Mouse (Mus musculus) CD4-positive, CD25-positive, alpha-beta regulatory T cell, adult 4 months (primary cell): ENCODE measurements around the gene Olfr10. TPM values are rescaled to one million over a fixed set of nuclear protein-coding genes. Genes with fewer than 3 reads are reported as not detected.
"Not testable (repeated sequence)": the region's sequence is repeated elsewhere in the genome, so short reads cannot be mapped to it uniquely, and the experiment has no call there.

Experiments
- ATAC-seq: one replicate; pipeline ENCODE4 v1.8.0; 2017
- polyA plus RNA-seq, 2 experiments: library from polyadenylated mRNA; unstranded; fragments of 100-300 nt; shearing (Covaris generic); gene quantifications; one replicate each; pipeline ENCODE4 v1.2.1; 2017

Olfr10 gene
- polyA plus RNA-seq: not detected

DNA sequence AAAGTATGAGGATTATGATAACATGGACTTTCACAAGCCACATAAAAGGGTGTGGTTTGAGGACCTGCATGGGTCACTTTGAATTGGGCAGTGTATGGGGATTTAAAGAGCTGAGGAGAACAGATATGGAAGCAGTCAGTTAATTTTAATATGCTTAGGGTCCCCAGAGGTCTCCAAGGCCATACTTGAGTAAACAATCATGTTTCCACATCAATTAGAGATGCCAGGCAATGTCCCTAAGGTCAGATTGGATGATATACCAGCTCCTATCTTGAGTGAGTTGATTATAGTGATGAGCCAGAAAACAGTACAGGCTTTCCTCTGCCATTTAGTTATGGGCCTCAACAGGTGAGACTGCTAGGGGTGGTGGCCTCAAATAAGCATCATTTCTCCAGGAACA lies at the start of gene Olfr10:
Gene Olfr10, plus strand, starts transcription at position 301 of the 400 bp plus-strand sequence.
- ATAC-seq: no peak

DNA sequence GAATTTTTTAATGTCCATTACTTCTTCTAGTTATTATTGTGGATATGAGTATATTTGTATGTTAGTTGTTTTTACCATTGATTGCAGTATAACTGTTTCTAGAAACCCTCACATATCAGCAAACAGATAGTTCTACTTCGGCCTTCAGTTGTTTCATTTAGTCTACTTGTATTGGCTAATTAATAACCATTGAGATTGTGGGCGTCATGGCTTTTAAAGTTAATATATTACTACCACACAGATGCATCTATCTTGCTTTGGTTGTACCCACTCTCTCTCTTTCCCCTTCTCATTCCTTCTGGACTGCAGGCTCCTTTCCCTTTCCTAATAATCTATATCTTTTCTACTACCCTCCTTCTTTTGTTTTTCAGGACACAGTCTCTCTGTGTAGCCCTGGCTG lies 45.2 kb upstream of the Olfr10 start:
- ATAC-seq: no peak

DNA sequence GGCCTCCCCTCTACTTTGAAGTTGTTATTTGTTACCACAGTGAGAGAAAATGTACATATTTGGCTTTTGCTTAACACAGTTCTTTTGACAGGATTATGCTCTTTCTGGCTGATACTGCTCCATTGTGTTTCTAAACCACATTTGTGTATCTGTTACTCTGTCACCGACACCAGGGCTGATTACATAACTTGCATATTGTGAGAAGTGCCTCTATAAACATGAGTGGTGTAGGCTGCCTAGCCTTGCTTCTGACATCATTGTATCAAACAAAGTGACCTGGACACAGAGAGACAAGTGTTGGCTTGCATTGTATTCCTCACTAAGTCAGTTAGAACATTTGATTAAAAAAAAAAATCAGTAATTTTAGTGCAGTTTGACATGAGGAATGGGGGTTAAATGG lies 44.7 kb upstream of the Olfr10 start:
- no peak for ATAC-seq

DNA sequence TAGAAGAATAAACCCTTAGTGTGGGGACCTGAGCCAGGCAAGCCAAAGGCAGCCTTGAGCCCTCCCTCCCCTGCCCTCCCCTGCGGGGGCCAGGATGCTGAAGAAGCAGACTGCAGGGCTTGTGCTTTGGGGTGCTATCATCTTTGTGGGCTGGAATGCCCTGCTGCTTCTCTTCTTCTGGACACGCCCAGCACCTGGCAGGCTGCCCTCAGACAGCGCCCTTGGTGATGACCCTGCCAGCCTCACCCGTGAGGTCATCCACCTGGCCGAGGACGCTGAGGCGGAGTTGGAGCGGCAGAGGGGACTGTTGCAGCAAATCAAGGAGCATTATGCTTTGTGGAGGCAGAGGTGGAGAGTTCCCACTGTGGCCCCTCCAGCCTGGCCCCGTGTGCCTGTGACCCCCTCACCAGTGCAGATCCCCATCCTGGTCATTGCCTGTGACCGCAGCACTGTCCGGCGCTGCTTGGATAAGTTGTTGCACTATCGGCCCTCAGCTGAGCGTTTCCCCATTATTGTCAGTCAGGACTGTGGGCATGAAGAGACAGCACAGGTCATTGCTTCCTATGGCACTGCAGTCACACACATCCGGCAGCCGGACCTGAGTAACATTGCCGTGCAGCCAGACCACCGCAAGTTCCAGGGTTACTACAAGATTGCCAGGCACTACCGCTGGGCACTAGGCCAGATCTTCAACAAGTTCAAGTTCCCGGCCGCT lies 43.8 kb upstream of the Olfr10 start:
- ATAC-seq: no peak

DNA sequence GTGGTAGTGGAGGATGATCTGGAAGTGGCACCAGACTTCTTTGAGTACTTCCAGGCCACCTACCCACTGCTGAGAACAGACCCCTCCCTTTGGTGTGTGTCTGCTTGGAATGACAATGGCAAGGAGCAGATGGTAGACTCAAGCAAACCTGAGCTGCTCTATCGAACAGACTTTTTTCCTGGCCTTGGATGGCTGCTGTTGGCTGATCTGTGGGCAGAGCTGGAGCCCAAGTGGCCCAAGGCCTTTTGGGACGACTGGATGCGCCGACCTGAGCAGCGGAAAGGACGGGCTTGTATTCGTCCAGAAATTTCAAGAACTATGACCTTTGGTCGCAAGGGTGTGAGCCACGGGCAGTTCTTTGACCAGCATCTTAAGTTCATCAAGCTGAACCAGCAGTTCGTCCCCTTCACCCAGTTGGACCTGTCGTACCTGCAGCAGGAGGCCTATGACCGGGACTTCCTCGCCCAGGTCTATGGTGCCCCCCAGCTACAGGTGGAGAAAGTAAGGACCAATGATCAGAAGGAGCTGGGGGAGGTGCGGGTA lies 43.2 kb upstream of the Olfr10 start:
- ATAC-seq: no peak

DNA sequence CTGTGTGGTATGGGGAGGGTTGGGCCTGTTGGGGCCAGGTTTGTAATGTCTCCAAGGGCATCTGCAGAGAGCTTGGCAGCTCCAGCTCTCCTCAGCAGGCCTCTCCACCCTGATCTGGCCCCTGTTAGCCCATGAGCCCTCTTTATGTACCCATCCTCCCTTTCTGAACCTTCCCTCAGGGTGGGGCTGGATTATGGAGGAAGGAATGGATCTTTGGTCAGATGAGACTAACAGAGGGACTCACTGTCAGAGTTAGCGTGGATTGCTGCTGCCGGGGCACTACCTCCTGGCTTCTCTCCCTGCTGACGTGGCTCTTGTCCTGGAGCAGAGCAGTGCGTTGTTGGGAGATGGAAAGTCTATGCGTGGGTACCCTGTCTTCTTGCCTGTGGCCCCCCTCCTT lies 42.3 kb upstream of the Olfr10 start:
- ATAC-seq: no peak

DNA sequence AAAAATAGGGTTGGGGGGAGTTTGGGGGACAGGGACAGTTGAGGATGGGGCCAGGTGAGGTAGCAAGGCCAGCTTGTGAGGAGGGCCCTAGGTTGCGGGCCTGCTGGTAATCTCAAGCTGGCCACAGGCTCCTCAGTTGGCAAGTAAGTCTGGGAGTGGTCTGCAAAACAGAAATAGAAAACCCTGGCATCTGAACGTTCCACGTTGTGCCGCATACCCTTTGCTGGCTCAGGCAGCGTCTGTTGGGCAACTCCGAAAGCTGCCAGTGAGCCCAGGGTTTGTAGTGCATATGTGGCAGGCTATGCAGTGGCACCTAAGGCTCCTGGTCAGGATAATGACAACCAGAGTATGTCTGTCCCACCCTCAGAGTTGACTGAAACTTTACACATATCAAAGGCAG lies 41.4 kb upstream of the Olfr10 start:
- no peak for ATAC-seq

DNA sequence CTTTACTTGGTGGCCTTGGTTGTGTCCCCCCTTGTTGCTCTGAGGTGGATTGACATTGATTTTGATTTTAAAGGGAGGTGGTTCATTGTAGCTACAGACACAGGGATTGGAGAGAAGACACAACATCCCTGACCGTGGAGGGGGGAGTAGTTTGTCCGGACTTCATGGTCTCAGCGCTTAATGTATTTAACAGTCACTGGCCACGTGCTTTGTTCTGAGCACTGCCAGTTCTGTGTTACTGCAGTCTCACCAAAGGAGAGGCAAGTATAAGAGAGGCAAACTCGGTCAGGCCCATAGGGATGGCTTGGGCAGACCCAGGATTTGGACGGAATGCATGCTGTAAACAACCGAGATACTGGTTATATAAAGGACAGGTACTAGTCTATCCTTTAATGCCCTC lies 40.5 kb upstream of the Olfr10 start:
- ATAC-seq: no peak

DNA sequence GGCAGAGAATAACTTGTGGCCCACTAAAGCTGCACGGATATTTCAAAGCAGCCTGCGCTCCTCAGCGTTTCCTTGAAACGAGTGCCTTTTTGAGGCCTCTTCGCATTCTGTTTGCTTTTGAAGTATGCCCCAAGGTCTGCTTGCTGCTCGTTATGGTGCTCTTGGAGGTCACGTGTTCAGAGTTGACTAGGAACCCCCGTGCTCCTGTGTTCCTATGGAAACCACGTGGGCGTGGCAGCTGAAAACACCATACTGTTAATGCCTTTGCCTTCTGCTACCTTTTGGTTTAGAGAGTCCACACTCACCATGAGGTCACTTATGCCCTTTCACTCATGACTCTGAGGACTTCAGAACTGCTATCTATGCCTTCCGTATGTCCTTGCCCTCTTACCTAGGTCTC lies 39.9 kb upstream of the Olfr10 start:
- ATAC-seq: peak; percentile 63

DNA sequence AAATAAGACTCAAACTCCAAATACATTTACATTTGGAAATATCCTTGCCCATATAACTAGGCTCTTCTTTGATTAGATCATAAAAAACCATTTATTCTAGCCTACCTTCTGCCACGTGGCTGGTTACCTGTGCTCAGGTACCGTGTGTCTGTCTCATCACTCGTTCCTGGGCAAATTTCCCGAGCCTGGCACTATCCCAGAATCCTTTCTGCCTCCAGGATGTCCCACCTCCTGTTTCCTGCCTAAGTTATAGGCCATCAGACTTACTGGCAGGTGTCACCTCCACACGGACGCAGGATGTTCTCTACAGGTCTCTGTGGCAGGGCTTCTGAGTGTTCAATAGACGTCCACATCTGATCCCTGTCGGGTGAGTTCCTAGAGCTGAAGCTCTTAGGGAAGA lies 39.4 kb upstream of the Olfr10 start:
- ATAC-seq: no peak

DNA sequence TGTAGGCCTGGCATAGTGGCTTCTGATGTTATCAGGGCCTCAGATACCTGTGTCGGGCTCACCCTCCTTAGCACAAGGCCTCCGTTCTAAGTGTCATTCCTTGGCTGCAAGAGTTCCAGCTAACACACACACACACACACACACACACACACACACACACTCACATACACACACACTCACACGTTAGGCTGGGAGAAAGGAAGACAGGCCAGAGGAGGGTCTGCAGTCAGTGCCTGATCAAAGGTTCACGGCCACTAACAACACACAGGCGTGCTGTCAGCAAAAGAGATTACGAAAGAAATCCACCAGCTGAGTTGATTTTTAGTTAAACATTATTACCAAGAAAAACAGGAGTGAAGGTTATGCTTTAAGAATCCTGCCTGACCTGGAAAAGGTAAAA lies 37.9 kb upstream of the Olfr10 start:
- no peak for ATAC-seq

DNA sequence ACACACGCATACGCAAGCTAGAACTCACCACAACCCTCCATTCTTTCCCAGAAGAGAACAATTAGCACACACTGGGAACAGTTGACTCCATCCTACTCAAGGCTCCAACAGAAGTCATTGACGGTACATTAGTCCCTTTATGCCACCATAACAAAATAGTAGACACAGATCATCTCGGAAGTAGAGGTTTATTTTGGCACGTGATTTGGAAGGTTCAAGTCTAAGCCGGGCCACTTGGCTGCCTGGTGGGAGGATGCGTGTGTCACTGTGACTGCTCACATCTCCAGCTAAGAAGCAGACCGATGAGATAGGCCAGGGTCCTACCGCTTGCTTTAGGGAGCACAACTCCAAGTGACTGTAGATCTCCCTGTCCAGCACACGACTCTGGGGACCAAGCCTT lies 37.2 kb upstream of the Olfr10 start:
- ATAC-seq: no peak

DNA sequence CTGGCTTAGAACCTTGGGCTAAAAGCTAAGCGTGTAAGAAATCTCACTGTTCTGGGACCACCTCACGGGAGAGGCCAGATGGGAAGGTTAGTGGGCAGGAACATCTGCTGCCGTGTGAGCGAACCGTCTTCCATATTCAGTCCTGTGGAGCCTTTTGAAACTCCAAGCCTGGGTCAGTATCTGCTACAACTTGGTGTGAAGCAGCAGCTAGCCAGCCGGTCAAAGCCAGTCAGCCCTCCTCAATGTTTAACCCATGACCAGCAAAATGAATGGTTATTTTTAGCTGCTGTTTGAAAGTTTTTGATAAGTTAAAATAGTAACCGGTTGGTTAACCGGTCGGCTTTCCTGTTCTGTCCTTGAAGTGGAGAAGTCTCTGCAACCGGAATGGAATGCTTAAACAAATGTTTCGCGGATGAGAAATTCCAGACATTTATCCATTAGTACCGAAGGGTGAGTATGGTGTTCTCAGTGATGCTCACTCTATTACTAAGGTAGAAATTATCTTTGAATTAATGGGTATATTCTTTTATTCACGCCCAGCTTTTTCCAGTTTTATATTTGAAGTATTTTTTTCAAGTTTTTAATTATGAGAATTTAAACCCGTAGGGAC lies 36.5 kb upstream of the Olfr10 start:
- no peak for ATAC-seq

DNA sequence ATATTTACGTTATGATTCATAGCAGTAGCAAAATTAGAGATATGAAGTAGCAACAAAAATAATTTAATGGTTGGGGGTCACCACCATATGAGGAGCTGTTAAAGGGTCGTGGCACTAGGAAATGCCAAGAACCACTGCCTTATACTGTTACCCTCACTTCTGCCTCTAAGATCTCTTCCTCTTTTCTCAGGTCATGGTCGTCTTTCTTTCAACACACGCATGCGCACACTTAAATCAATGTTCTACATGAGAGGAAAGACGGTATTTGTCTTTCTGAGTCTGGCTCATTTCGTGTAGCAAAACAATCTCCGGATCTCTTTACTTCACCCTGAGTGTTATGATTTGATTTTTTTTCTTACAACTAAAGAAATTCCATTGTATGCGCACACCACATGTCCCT lies 34.8 kb upstream of the Olfr10 start:
- no peak for ATAC-seq

DNA sequence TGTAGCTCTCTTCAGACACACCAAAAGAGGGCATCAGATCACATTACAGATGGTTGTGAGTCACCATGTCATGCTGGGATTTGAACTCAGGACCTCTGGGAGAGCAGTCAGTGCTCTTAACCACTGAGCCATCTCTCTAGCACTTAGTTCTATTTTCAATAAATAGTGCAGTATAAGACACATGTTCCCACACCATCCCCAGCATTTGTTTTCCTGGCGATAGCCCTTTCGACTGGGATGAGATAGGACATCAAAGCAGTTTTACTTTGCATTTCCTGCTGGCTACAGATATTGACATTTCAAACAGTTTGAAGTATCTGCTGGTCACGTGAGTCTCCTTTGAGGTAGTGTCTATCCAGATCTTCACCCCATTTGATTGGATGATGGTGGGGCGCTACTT lies 34.2 kb upstream of the Olfr10 start:
- no peak for ATAC-seq

DNA sequence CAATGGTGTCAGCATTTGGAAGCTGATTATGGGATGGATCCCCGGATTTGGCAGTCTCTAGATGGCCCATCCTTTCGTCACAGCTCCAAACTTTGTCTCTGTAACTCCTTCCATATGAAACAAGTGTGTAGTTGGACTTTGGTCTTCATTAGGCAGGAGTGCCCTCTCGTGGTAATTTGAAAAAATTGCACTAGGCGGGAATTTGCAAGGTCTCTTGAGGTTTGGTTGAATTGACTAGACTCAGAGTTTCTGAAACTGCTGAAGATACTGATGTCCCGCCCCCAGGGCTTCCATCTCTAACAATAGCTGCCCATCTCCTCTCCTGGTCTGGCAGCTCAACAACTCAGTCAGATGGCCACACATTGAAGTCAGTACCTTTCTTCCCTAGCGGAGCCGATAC lies 33.2 kb upstream of the Olfr10 start:
- peak; percentile 74 for ATAC-seq

DNA sequence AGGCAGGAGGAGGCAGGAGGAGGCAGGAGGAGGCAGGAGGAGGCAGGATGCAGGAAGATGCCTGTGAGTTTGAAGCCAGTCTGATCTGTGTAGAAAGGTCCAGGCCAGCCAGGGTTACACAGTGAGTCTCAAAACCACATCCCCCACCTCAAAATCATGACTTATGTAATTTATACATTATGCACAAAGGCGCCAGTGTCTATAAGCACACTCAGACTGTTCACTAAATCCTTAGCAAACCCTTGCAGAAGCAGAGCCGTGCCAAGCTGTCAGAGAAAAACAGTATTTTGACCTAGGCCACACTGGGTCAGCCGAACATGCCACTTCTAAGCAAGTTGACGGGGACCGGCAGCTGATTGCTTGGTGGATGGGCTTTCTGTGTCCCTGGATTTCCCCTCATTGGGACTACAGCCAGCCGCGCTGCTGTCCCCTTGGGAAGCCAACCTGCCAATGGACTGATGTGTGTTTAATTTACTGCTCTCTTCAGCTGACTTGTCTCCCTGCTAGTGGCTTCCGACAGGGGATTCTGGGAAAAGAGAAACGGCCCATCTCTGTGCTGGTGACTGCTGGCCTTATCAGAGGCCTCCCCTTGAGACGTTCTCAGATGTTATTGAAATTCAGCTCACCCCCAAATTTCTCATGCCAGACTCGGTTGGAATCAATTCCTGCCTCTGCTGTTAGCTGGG lies 30.6 kb upstream of the Olfr10 start:
- no peak for ATAC-seq

DNA sequence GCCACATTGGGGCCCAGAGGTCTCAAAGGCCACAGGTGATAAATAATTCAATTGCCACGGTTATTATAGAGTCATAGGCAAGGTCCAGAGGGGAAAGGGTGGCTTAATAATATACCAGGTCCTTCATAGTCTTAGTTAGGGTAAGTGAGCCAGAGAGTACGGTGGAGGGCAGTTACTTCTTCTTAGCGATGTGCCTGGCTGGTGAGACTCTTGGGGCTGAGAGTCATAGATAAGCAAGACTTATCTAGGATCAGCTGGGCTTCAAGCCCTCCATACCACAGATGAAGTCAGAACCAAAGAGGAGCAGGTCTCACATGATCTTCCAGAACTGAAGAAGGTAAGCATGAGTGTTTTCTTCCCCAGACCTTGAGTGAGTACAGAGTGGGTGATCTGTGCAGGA lies 26.3 kb upstream of the Olfr10 start, which contains the start of gene Olfr1393:
Gene Olfr1393, plus strand, starts transcription at position 83 of the 400 bp plus-strand sequence.
- ATAC-seq: no peak

DNA sequence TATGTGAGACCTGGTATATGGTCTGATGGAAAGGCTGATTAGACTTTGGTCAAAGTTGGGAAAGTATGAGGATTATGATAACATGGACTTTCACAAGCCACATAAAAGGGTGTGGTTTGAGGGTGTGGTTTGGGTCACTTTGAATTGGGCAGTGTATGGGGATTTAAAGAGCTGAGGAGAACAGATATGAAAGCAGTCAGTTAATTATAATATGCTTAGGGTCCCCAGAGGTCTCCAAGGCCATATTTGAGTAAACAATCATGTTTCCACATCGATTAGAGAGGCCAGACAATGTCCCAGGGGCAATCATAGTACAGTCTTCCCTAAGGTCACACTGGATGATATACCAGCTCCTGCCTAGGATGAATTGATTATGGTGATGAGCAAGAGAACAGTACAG lies 19.6 kb upstream of the Olfr10 start, which contains the start of gene Olfr1392:
Gene Olfr1392, plus strand, starts transcription at position 301 of the 400 bp plus-strand sequence.
- not testable (repeated sequence) for ATAC-seq

DNA sequence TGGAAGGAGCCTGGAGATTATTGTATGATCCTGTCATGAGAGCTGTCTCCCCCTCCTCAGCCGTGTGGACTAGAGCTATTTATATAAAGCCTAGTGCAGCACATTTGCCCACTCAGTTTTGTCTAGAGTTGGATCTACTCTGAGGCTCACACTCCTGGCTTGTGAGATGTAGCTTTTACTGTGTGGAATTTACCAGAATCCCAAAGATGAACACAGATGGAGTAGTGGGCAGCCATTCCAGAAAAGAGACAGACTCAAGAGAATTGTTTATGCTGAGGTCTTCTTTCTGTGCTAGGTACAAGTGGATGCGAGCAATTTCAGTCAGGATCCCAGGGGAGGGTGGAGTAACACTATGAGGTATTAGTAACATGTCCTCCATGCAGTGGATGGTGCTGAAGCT lies 17.3 kb upstream of the Olfr10 start:
- ATAC-seq: no peak

DNA sequence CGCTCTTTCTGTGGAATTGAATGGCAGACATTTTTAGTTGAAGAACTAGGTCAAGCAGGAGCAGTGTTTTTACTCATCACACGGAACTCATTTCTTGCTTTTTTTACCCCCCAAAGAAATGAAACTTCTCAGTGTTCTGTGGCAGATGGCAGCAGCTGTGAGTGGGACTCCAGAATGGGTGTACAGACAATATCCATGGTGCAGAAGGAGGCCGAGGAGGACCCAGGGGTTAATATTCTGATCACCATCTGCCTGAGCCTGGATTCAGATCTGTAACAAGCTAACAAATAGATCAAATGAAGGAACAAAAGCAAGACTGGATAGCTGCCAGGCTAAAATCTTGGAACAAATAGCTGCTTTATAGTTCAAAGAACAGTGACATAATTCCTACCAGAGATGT lies 11.8 kb upstream of the Olfr10 start:
- no peak for ATAC-seq

DNA sequence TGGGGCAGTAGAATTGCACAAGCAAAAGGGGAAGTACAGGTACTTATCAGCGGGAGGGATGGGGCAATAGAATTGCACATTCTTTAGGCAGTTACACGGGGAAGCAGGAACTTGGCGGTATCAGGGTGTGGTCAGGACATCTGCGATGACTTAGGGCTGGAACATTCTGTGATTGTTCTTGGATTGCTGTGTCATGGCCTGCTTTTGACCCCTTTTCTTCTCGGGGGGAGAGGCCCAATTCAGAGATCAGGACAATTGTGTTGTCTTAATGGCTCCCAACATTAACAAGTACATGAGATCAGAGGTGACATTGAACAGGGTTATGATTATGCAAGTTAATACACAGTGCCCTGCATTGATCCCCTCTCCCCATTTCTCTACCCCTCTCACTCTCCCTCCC lies 4.0 kb downstream of the Olfr10 start:
- ATAC-seq: not testable (repeated sequence)

DNA sequence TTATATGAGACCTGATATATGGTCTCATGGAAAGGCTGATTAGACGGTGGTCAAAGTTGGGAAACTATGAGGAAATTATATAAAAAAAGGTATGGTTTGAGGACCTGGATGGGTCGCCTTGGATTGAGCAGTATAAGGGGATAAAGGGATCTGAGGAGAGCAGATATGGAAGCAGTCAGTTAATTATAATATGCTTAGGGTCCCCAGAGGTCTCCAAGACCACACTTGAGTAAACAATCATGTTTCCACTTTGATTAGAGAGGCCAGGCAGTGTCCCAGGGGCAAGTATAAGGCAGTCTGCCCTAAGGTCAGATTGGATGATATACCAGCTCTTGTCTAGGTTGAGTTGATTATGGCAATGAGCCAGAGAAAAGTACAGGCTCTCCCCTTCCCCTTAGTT lies 17.9 kb downstream of the Olfr10 start, which contains the start of gene Olfr1391:
Gene Olfr1391, plus strand, starts transcription at position 301 of the 400 bp plus-strand sequence.
- ATAC-seq: no peak

DNA sequence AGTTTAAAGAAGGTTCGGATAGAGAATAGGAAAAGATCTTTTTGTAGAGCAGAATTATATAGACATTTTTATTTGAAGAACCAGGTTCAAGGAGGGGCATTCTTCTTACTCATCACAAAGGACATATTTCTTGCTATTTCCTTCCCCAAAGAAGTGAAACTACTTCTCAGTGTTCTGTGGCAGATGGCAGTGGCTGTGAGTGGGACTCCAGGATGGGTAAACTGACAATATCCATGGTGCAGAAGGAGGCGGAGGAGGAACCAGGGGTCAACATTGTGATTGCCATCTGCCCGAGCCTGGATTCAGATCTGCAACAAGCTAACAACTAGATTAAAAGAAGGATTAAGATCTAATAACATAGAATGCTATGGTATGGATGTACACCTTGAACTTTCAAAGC lies 22.2 kb downstream of the Olfr10 start:
- no peak for ATAC-seq
